Mouse (Mus musculus): ENCODE measurements around the gene Rfng.

DNA sequence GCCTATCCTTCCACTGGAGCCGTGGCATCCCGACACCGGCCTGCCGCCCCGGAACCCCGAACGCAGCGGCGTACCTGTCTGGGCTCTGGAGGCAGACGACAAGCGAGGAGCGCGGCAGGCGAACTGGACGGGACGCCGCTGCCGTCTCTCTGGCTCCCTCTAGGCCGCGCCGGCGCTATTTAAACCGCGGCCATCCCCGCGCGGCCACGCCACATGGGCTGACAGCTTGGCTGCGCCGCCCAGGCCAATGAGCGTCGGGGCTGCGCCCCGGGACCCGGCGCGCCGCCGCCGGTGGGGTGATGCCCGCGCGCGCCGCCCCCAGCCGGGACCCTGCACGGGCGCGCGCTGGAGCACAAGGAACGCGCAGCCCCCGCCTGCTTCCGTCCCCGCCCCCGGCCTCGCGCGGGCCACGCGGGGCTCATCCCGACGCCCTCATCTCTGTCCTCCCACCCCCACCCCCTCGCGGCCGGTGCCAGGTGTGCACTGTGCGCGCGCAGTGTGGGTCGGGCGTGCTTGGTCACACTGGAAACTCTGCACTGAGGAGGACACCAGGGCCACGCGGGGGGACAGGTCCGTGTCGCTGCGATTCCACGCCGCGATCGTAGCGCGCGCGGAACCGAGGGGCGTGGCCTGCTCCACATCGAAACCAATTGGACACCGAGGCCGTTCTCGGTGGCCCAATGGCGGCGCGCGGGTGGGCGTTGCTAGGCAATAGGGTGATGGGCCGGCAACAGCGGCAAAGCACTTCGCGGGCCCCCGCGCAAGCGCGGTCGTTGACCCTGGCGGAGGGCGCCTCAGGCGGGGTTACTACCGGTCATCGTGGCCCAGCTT lies 40.2 kb upstream of the Rfng start, which contains the start of gene Fasn:
- no peak for TF ChIP-seq POLR2A (IDR thresholded peaks at IDR 0.05; ENCODE audit: insufficient read depth, low read length)
- TF ChIP-seq CTCF (IDR thresholded peaks at IDR 0.05; ENCODE audit: low read depth, low read length): peak; percentile 10
